Mouse (Mus musculus) kidney, adult 11 months (tissue): ENCODE measurements around the gene Cenpc1.

ENCODE experiments used
- DNase-seq: peaks from one replicate; pipeline ENCODE4 v3.0.0; 2022

The Cenpc1 gene

GRCm38 (mm10) chr5:85994551-85994950 lies 70.8 kb downstream of the Cenpc1 start:
- no peak for DNase-seq

- no peak for DNase-seq
Observed at GRCm38 (mm10) chr5:85992805-85993721, 72.3 kb downstream of the Cenpc1 start.

- no peak for DNase-seq
Observed at GRCm38 (mm10) chr5:85992055-85992454, 73.3 kb downstream of the Cenpc1 start.

GRCm38 (mm10) chr5:85987516-85987863 lies 77.9 kb downstream of the Cenpc1 start:
- DNase-seq, result no peak

GRCm38 (mm10) chr5:85986734-85987515 lies 78.5 kb downstream of the Cenpc1 start:
- DNase-seq, result no peak

- no peak for DNase-seq
Observed at GRCm38 (mm10) chr5:85977646-85978426, 87.5 kb downstream of the Cenpc1 start.

GRCm38 (mm10) chr5:85962791-85963190 lies 102.6 kb downstream of the Cenpc1 start:
- no peak for DNase-seq
